Mouse (Mus musculus): Measurements from ENCODE around the gene Rxra.

The Rxra gene

DNA sequence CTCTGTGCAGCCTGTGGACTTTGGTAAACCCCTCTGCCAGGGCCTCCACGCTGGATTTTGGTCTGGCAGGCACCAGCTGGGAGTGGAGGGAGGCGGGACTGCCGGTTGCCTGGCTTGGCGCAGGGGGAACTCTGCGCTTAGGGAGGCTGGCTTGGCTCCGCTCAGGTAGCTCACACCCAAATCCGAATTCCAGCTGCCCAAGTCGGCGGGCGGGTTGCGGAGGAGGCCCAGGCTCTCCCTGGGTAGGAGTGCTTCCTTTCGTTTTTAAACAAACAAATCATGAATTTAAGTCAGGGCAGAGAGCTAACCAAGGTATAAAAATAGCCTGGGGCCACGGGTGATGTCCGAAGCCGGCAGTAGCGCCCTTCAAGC is at the start of gene Rxra:
Rxra (plus strand) TSS at position 335 of the 372 bp plus-strand sequence.
- DNase-seq (ENCODE audit: low spot score in 2 of 2), result no peak

DNA sequence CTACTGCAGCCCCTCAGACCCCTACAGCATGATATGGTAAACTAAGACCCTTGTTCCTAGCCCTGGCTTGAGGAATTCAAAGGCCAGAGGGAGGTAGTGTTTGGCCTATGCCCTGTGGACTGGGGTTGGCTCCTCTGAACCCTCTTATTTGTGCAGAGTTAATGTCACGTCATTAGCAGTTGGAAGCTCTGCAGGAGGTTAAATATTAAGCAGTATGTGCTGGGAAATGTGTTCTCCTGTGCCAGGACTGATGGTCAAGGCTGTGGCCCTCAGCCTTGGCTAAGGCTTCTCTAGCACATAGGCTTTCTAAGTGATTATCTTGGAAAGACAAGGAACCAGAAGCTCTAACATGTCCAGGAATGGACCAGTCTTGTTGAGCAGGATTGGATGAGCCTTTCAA is 49.6 kb upstream of the Rxra start:
- no peak for DNase-seq (ENCODE audit: low spot score in 2 of 2)

- no peak for DNase-seq (ENCODE audit: low spot score in 2 of 2)
Observed at GRCm38 (mm10) chr2:27630601-27631285, 45.5 kb upstream of the Rxra start.

GRCm38 (mm10) chr2:27633471-27633870 is 42.8 kb upstream of the Rxra start:
- DNase-seq (ENCODE audit: low spot score in 2 of 2), result no peak

GRCm38 (mm10) chr2:27634018-27634417 is 42.2 kb upstream of the Rxra start:
- no peak for DNase-seq (ENCODE audit: low spot score in 2 of 2)

DNA sequence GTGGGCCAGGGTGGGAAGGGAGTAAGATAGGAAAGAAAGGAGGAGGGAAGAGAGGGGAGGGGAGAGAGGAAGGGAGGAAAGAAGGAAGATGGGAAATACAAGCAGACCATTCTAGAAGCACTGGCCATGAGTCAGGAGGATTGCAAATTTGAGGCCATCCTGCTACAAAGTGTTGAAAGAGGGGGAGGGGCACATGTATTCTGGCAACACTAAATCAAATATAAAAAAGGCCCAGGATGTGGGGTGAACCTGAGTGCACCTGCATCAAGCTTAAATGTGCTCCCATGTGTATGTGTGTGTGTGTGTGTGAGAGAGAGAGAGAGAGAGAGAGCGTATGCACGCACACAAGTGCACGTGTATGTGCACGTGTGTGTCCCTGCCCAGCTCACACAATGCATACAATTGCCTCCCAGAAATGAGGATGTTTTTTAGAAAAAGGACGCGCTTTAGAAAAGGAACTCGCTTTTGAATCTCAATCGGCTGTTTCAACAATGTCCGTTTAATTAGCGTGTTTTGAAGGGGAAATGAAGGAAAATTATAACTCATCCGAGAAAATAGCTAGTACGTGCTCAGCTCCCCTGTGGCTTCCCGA is 41.0 kb upstream of the Rxra start:
- DNase-seq (ENCODE audit: low spot score in 2 of 2), result no peak

DNA sequence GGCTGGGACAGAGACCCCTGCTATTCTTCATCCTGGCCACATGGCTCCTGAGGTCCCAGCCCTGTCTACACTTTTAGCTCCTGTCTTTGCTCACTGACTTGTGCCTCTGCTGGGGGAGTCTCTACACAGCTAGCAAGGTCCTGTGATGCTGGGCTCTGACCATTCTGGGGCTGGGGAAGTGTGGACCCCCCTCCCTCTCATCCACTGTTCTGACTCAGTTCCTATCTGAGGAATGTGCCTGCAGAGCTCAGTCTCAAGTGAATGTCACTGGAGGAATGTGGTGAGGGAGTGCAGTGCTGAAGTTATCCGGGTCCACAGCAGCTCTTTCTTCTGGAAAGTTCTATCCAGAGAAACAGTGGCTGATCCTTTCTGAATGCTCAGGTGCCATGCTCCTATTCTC is 39.4 kb upstream of the Rxra start:
- no peak for DNase-seq (ENCODE audit: low spot score in 2 of 2)

- no peak for DNase-seq (ENCODE audit: low spot score in 2 of 2)
Observed at GRCm38 (mm10) chr2:27637281-27637896, 38.9 kb upstream of the Rxra start.

- no peak for DNase-seq (ENCODE audit: low spot score in 2 of 2)
Observed at GRCm38 (mm10) chr2:27639631-27640334, 36.5 kb upstream of the Rxra start.

DNA sequence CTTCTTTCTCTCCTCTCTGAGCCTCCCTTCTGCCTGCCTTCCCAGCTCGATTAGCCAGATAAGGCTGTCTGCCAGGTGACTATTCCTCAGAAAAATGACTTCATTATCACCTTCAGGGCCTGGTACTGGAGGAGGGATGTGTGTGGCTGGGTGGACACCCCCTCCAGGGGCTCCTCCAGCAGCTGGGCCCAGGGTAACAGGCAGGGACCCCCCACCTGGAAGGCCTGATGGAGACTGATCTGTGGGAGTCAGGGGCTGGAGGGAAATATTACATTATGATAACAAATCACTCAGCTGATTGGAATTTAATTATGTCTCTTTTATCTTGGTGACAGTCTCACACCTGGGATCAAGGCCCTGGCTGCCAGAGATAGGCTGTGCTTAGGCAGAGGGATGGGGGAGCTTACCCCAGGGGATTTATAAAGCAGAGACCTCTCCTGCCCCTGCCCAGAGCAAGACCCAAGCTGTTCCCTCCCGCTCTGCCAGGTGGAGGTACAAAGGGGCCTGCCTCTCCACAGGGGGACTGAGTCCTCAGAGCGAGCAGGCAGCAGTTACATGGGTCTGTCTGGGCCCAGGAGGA is 35.2 kb upstream of the Rxra start:
- DNase-seq (ENCODE audit: low spot score in 2 of 2), result no peak

DNA sequence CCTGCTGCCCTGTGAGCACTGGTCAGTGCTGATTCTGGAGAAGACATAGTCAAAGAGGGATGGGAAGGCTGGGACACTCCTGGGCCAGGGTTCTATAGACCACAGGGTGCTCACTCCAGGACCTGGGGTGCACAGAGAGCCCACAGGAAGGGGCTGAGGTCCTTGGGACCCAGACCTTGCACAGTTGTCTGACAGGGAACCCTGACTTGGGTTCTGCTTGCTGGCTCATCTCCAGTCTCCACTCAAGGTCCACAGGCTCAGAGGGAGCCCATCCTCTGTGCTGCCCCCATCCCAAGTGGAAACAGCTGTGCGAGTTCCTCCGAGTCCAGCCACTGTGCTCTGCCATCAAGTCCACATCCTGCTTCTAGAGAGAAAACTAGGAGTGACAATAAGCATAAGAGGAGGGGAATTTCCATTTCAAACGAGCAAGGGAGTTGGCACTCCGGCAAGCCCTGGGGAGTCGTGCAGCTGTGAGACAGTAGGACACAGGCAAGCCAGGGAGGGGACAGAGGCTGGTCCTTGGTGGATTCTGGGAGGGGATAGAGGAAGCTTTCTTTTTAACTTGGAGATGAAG is 31.6 kb upstream of the Rxra start:
- DNase-seq (ENCODE audit: low spot score in 2 of 2), result no peak

DNA sequence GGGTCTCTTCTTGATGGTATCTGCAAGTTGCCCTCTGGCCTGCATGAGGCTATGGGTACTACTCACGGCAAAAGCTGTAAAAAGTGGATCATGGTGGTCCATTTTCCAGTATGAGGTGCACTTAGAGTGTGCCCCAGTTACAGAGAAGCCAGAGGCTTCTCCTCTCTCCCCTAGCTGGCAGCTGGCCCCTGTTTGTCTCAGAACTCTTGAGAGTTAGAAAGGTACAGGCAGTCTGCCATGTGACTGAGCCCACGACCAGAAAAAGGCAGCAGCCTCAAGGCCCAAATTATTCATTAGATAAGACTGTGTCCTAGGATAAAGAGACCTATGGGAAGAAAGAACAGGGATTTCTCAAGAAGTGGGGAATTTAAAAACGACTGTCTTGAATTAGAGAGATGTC is 30.8 kb upstream of the Rxra start:
- no peak for DNase-seq (ENCODE audit: low spot score in 2 of 2)

- DNase-seq (ENCODE audit: low spot score in 2 of 2), result no peak
Observed at GRCm38 (mm10) chr2:27649862-27650661, 26.2 kb upstream of the Rxra start.

GRCm38 (mm10) chr2:27650991-27651390 is 25.2 kb upstream of the Rxra start:
- no peak for DNase-seq (ENCODE audit: low spot score in 2 of 2)

DNA sequence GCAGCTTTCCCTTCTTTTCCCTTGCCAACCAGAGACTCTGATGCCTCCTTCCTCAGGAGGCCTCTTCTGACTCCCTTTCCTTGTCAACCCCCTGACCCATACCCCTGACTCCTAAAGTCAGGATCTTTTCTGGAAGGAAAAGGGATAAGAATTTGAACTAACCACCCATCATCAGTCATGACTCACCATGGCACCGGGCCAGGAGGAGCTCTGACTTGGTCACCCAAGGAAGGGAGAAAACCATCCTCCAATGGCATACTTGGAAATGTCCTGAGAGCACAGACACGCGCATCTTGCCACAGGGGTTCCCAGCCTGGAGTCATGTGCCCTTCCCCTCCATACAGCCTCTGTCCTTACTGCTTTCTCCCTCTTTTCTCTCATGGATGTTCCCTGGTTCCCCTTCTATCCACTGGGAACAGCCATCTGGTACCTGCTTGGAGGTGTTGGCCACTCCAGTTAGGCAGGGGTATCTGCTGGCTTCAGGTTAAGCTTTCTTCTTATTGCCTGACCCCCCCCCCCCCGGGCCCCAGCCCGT is 22.7 kb upstream of the Rxra start:
- no peak for DNase-seq (ENCODE audit: low spot score in 2 of 2)

GRCm38 (mm10) chr2:27654321-27655232 is 21.7 kb upstream of the Rxra start:
- DNase-seq (ENCODE audit: low spot score in 2 of 2), result no peak

DNA sequence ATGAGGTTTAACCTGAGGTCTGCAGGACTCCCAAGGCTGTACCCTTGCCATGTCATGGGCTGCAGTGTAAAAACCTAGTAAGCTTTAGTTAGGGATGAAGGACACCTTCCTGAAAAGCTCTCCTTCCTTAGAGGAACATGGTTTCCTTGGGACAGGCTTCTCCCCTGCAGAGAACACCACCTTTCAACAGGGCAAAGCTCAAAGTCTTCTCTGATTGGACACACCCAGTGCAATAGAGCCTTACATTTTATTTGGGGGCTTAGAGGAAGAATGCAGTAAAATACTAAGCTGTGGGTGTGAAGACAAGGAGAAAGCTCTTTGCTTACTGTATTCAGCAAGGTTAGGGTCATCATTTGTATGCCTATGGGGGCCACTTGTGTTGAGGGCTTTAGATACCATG is 19.7 kb upstream of the Rxra start:
- DNase-seq (ENCODE audit: low spot score in 2 of 2), result no peak

DNA sequence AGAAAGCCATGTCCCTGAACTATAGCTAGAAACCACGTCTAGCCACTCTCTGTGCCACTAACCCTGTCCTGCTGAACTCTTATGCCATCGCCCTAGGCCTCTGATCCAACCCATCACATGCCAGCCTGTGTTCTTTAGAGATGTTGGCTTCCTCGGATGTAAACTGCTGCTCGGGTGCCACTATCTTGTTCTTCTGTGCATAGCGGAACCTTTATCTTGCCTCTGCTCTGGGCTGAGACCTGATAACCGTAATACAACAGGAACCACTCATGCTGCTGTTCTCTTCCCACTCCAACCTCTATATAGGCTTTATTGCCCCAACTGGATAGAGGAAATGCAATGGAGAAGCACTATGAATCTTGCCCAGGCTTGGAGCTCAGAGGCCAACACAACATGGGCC is 11.0 kb upstream of the Rxra start:
- no peak for DNase-seq (ENCODE audit: low spot score in 2 of 2)

DNA sequence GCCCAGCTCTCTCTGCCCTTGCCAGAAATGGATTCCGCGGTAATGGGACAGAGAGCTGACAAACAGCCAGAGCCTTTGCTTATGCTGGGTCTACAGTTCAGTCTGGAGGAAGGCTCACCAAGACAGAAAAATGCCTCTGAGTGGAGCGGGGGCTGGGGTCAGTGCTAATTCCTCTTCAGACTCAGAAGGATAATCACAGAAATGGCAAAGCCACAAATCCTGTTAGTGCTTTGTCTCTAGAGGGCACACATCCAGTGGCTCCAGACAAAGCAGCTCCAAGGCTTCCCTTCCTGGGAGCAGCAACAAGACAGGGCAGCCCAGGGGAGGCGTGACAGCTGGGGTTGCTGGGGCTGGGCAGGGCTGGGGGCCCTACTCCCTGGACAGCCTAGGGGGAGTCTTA is 9.5 kb upstream of the Rxra start:
- no peak for DNase-seq (ENCODE audit: low spot score in 2 of 2)

DNA sequence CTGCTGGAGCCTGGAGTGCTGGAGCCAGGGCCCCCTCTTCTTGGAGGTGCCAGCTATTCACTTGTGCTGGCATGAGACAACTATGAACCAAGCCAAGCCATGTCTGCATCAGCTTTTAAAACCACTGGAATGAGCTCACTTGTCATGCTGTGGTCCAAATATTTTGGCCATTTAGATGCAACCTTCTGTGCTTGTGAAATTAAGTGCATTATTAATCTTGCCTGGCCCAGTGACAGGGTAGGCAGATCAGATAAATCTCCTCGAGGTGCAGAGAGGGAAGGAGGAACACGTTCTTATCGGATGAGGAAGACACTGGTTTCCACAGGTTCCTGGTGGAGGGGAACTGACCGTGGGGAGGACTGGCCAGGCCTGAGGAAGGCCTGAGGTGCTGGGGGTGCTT is 8.6 kb upstream of the Rxra start:
- no peak for DNase-seq (ENCODE audit: low spot score in 2 of 2)

Measured in natural killer cell, adult 2 months (primary cell).